Mouse (Mus musculus) intestine, postnatal 0 days (tissue): ENCODE data around the gene Tceanc2. TPM values are rescaled to one million over a fixed set of nuclear protein-coding genes. Genes with fewer than 3 reads are reported as not detected.

ENCODE experiments used
- ATAC-seq: fragments of 200-750 bp; cut with Nextera tagmentation; 2 replicates; pipeline ENCODE4 v1.8.0; 2017; ENCODE audit warnings: mild to moderate bottlenecking, moderate TSS enrichment, moderate library complexity
- H3K27ac ChIP-seq: fragments of 300-500 bp; sonication (generic); 2 replicates; pipeline ENCODE4 v1.5.1; 2014; ENCODE audit warnings: mild to moderate bottlenecking, low read depth, low read length, moderate library complexity
- H3K27me3 ChIP-seq: fragments of 300-500 bp; sonication (generic); replicated peaks from 2 replicates; pipeline ENCODE4 v1.6.1; 2014; ENCODE audit warnings: low read length, mixed read lengths; ENCODE audit not compliant: control insufficient read depth, insufficient read depth
- H3K36me3 ChIP-seq: fragments of 300-500 bp; sonication (generic); 2 replicates; pipeline ENCODE4 v1.6.1; 2014; ENCODE audit warnings: mild to moderate bottlenecking, moderate library complexity; ENCODE audit not compliant: control insufficient read depth, insufficient read depth
- H3K4me1 ChIP-seq: fragments of 300-500 bp; sonication (generic); replicated peaks from 2 replicates; pipeline ENCODE4 v1.6.1; 2014; ENCODE audit warnings: antibody characterized with exemption, low read length, mixed read lengths; ENCODE audit not compliant: control insufficient read depth, insufficient read depth
- H3K4me2 ChIP-seq: fragments of 300-500 bp; sonication (generic); replicated peaks from 2 replicates; pipeline ENCODE4 v1.6.1; 2014; ENCODE audit warnings: low read depth, mild to moderate bottlenecking, moderate library complexity
- H3K4me3 ChIP-seq: fragments of 300-500 bp; sonication (generic); 2 replicates; pipeline ENCODE4 v1.5.1; 2014; ENCODE audit warnings: low read depth, low read length
- H3K9ac ChIP-seq: fragments of 300-500 bp; sonication (generic); 2 replicates; pipeline ENCODE4 v1.6.1; 2014; ENCODE audit warnings: mild to moderate bottlenecking, low read depth, low read length
- H3K9me3 ChIP-seq: fragments of 300-500 bp; sonication (generic); 2 replicates; pipeline ENCODE4 v1.6.1; 2016; ENCODE audit warnings: mixed run types; ENCODE audit not compliant: control insufficient read depth
- CTCF ChIP-seq: sonication (generic); IDR thresholded peaks from 2 replicates; pipeline ENCODE4 v1.5.1; 2016; ENCODE audit warnings: low read depth, mild to moderate bottlenecking, control low read depth, antibody characterized with exemption, moderate library complexity
- WGBS: fragments of 180-500 bp; shearing (Covaris S2); extraction: QIAGEN DNeasy Blood & Tissue Kit; methylation state at CpG from one replicate; pipeline ENCODE4 v1.1.7; 2014; 5-methylcytosine and 5-hydroxymethylcytosine counted together
- polyA plus RNA-seq: library from polyadenylated mRNA; unstranded; fragments of >200 nt; fragmentation: Nextera tagmentation; extraction: Ambion mirVana; gene quantifications from 2 replicates; pipeline ENCODE4 v1.2.1, GENCODE M21; 2015

Tceanc2 gene
- polyA plus RNA-seq, 1 experiment from 2014 or later = 17.7 TPM

- ATAC-seq = no peak
- Histone ChIP-seq H3K4me3 (no peak overlapping the region), H3K4me2 (no peak overlapping the region), H3K36me3 (no peaks in the 10 kb centered on the region), H3K4me1 (no peaks in the 10 kb centered on the region), H3K27me3 (no peaks in the 10 kb centered on the region), H3K9ac (no peak overlapping the region), H3K27ac (no peak overlapping the region), H3K9me3 (no peaks in the 10 kb centered on the region)
- TF ChIP-seq CTCF = no peak
- 70% methylated on average over 10 of the region's 10 CpGs for WGBS
These were observed 52.5 kb downstream of the Tceanc2 start for GRCm38 (mm10) chr4:107126389-107126788.

DNA sequence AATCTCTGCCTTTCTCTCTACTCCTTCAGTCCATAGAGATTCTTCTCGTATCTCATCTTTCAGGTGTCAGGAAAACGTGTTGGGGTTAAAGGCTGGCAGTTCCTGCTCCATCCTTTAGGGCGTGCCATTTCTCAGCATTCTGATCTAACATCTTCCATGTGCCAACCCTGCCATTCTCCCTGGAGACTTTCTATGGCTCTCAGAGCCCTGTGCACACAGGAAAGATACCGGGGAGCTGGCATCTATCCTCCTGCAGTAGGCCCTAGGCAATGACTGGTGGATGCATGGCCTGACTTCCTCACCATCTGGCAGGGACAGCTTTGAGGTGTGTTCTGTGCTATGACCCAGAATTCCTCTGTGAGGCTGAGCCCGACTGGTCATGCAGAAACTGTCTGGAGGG, 53.8 kb downstream of the Tceanc2 start:
- no peak overlapping the region for H3K9ac ChIP-seq
- ATAC-seq = no peak
- H3K27ac ChIP-seq = no peak overlapping the region
- H3K4me2 ChIP-seq = no peak overlapping the region
- H3K4me1 ChIP-seq = no peaks in the 10 kb centered on the region
- TF ChIP-seq CTCF = peak; percentile 55
- no peaks in the 10 kb centered on the region for H3K36me3 ChIP-seq
- WGBS = 67% methylated on average over 5 of the region's 5 CpGs
- H3K4me3 ChIP-seq = no peak overlapping the region
- H3K27me3 ChIP-seq = no peaks in the 10 kb centered on the region
- no peaks in the 10 kb centered on the region for H3K9me3 ChIP-seq

- no peaks in the 10 kb centered on the region for H3K27me3 ChIP-seq
- no peak overlapping the region for H3K27ac ChIP-seq
- no peak overlapping the region for H3K9ac ChIP-seq
- no peak for TF ChIP-seq CTCF
- no peak overlapping the region for H3K4me3 ChIP-seq
- WGBS = 67% methylated on average over 7 of the region's 7 CpGs
- H3K9me3 ChIP-seq = no peaks in the 10 kb centered on the region
- ATAC-seq = no peak
- no peak overlapping the region for H3K4me2 ChIP-seq
- H3K36me3 ChIP-seq = no peaks in the 10 kb centered on the region
- H3K4me1 ChIP-seq = no peaks in the 10 kb centered on the region
These were observed 54.5 kb downstream of the Tceanc2 start for GRCm38 (mm10) chr4:107124376-107124775.

- H3K36me3 ChIP-seq = no peaks in the 10 kb centered on the region
- WGBS = 62% methylated on average over 12 of the region's 12 CpGs
- no peak overlapping the region for H3K27ac ChIP-seq
- no peaks in the 10 kb centered on the region for H3K9me3 ChIP-seq
- no peak overlapping the region for H3K9ac ChIP-seq
- no peaks in the 10 kb centered on the region for H3K27me3 ChIP-seq
- no peak for ATAC-seq
- H3K4me2 ChIP-seq = no peak overlapping the region
- TF ChIP-seq CTCF = peak; percentile 76
- H3K4me3 ChIP-seq = no peak overlapping the region
- H3K4me1 ChIP-seq = no peaks in the 10 kb centered on the region
These were observed 57.6 kb downstream of the Tceanc2 start for GRCm38 (mm10) chr4:107121165-107121943.

- Histone ChIP-seq H3K4me3 (no peak overlapping the region), H3K4me1 (no peaks in the 10 kb centered on the region), H3K9ac (no peak overlapping the region), H3K36me3 (no peaks in the 10 kb centered on the region), H3K4me2 (no peak overlapping the region), H3K27ac (no peak overlapping the region), H3K27me3 (no peaks in the 10 kb centered on the region), H3K9me3 (no peaks in the 10 kb centered on the region)
- 66% methylated on average over 6 of the region's 6 CpGs for WGBS
- ATAC-seq = no peak
- no peak for TF ChIP-seq CTCF
These were observed 58.2 kb downstream of the Tceanc2 start for GRCm38 (mm10) chr4:107120676-107121075.

GRCm38 (mm10) chr4:107119056-107119455, 59.9 kb downstream of the Tceanc2 start:
- Histone ChIP-seq H3K4me1 (no peaks in the 10 kb centered on the region), H3K27ac (no peak overlapping the region), H3K4me3 (no peak overlapping the region), H3K36me3 (no peaks in the 10 kb centered on the region), H3K9me3 (no peaks in the 10 kb centered on the region), H3K27me3 (no peaks in the 10 kb centered on the region), H3K9ac (no peak overlapping the region), H3K4me2 (no peak overlapping the region)
- TF ChIP-seq CTCF = no peak
- no peak for ATAC-seq
- 36% methylated on average over 4 of the region's 4 CpGs for WGBS
